Mouse (Mus musculus): ENCODE measurements at regions not wholly inside any gene's neighbourhood (a gene's known extent, or its start where the extent isn't known, plus 50 kb on each side); places are given as distances from the start of the nearest gene placed in this dataset.
A peak's percentile ranks its signal among the peaks of the same experiment; 100 is the strongest.

- no peaks in the 10 kb centered on the region for H3K79me2 ChIP-seq (ENCODE audit: inconsistent target)
- H3K36me3 ChIP-seq (ENCODE audit: inconsistent target): no peaks in the 10 kb centered on the region
- H3K4me3 ChIP-seq (ENCODE audit: inconsistent target): no peak overlapping the region
- H3K27ac ChIP-seq: no peak overlapping the region
- WGBS (ENCODE audit: missing documents): 62% methylated on average over 6 of the region's 6 CpGs
Observed at GRCm38 (mm10) chr7:75360874-75361273, 51.8 kb upstream of the Sv2b start.

GRCm38 (mm10) chr7:75362541-75362940 is 53.5 kb upstream of the Sv2b start:
- Histone ChIP-seq H3K79me2 (ENCODE audit: inconsistent target) (no peaks in the 10 kb centered on the region), H3K27ac (no peak overlapping the region), H3K4me3 (ENCODE audit: inconsistent target) (no peak overlapping the region), H3K36me3 (ENCODE audit: inconsistent target) (no peaks in the 10 kb centered on the region)
- 18% methylated on average over 6 of the region's 6 CpGs for WGBS (ENCODE audit: missing documents)

GRCm38 (mm10) chr7:75365480-75365879 is 56.4 kb upstream of the Sv2b start:
- Histone ChIP-seq H3K27ac (no peak overlapping the region), H3K4me3 (ENCODE audit: inconsistent target) (no peak overlapping the region), H3K36me3 (ENCODE audit: inconsistent target) (no peaks in the 10 kb centered on the region), H3K79me2 (ENCODE audit: inconsistent target) (no peaks in the 10 kb centered on the region)
- 26% methylated on average over 3 of the region's 3 CpGs for WGBS (ENCODE audit: missing documents)

- no peaks in the 10 kb centered on the region for H3K36me3 ChIP-seq (ENCODE audit: inconsistent target)
- WGBS (ENCODE audit: missing documents): 18% methylated on average over 8 of the region's 8 CpGs
Observed at GRCm38 (mm10) chr7:75366285-75366882, 57.3 kb upstream of the Sv2b start.

GRCm38 (mm10) chr7:75368315-75368714 is 59.3 kb upstream of the Sv2b start:
- Histone ChIP-seq H3K36me3 (ENCODE audit: inconsistent target) (no peaks in the 10 kb centered on the region), H3K79me2 (ENCODE audit: inconsistent target) (no peaks in the 10 kb centered on the region), H3K27ac (no peak overlapping the region), H3K4me3 (ENCODE audit: inconsistent target) (no peak overlapping the region)
- 88% methylated on average over 7 of the region's 9 CpGs for WGBS (ENCODE audit: missing documents)

More at GRCm38 (mm10) chr7:75366285-75366882, 57.3 kb upstream of the Sv2b start:
- no peak overlapping the region for H3K27ac ChIP-seq
- no peaks in the 10 kb centered on the region for H3K79me2 ChIP-seq (ENCODE audit: inconsistent target)
- no peak overlapping the region for H3K4me3 ChIP-seq (ENCODE audit: inconsistent target)

- H3K27ac ChIP-seq: no peak overlapping the region
- 90% methylated on average over 4 of the region's 4 CpGs for WGBS (ENCODE audit: missing documents)
- no peaks in the 10 kb centered on the region for H3K79me2 ChIP-seq (ENCODE audit: inconsistent target)
- no peak overlapping the region for H3K4me3 ChIP-seq (ENCODE audit: inconsistent target)
- H3K36me3 ChIP-seq (ENCODE audit: inconsistent target): no peaks in the 10 kb centered on the region
Observed at GRCm38 (mm10) chr7:75369366-75369765, 60.3 kb upstream of the Sv2b start.

- Histone ChIP-seq H3K79me2 (ENCODE audit: inconsistent target) (no peaks in the 10 kb centered on the region), H3K4me3 (ENCODE audit: inconsistent target) (peak overlapping the region; percentile 1; the same call in 1 of the 2 replicates), H3K27ac (peak overlapping the region; percentile 36), H3K36me3 (ENCODE audit: inconsistent target) (no peaks in the 10 kb centered on the region)
- WGBS (ENCODE audit: missing documents): 20% methylated on average over 12 of the region's 12 CpGs
Observed at GRCm38 (mm10) chr7:75370595-75371519, 61.8 kb upstream of the Sv2b start.

- Histone ChIP-seq H3K36me3 (ENCODE audit: inconsistent target) (no peaks in the 10 kb centered on the region), H3K4me3 (ENCODE audit: inconsistent target) (no peak overlapping the region), H3K79me2 (ENCODE audit: inconsistent target) (no peaks in the 10 kb centered on the region), H3K27ac (peak overlapping the region; percentile 36)
Observed at GRCm38 (mm10) chr7:75371520-75371876, 62.4 kb upstream of the Sv2b start.

- WGBS (ENCODE audit: missing documents): 3% methylated on average over 6 of the region's 6 CpGs
- Histone ChIP-seq H3K27ac (peak overlapping the region; percentile 36), H3K4me3 (ENCODE audit: inconsistent target) (no peak overlapping the region), H3K79me2 (ENCODE audit: inconsistent target) (no peaks in the 10 kb centered on the region), H3K36me3 (ENCODE audit: inconsistent target) (no peaks in the 10 kb centered on the region)
Observed at GRCm38 (mm10) chr7:75371991-75372390, 62.9 kb upstream of the Sv2b start.

- no peaks in the 10 kb centered on the region for H3K36me3 ChIP-seq (ENCODE audit: inconsistent target)
- WGBS (ENCODE audit: missing documents): 82% methylated on average over 8 of the region's 10 CpGs
- H3K27ac ChIP-seq: no peak overlapping the region
- H3K4me3 ChIP-seq (ENCODE audit: inconsistent target): no peak overlapping the region
- H3K79me2 ChIP-seq (ENCODE audit: inconsistent target): no peaks in the 10 kb centered on the region
Observed at GRCm38 (mm10) chr7:75372892-75373444, 63.9 kb upstream of the Sv2b start.

GRCm38 (mm10) chr7:75374506-75374905 is 65.4 kb upstream of the Sv2b start:
- WGBS (ENCODE audit: missing documents): 83% methylated on average over 5 of the region's 6 CpGs
- H3K36me3 ChIP-seq (ENCODE audit: inconsistent target): no peaks in the 10 kb centered on the region
- H3K79me2 ChIP-seq (ENCODE audit: inconsistent target): no peaks in the 10 kb centered on the region
- H3K4me3 ChIP-seq (ENCODE audit: inconsistent target): no peak overlapping the region
- H3K27ac ChIP-seq: no peak overlapping the region

GRCm38 (mm10) chr7:75379595-75379994 is 70.5 kb upstream of the Sv2b start:
- Histone ChIP-seq H3K79me2 (ENCODE audit: inconsistent target) (no peaks in the 10 kb centered on the region), H3K36me3 (ENCODE audit: inconsistent target) (no peaks in the 10 kb centered on the region), H3K27ac (no peak overlapping the region), H3K4me3 (ENCODE audit: inconsistent target) (no peak overlapping the region)
- 90% methylated on average over 3 of the region's 3 CpGs for WGBS (ENCODE audit: missing documents)

GRCm38 (mm10) chr7:75384506-75384911 is 70.8 kb upstream of the Akap13 start:
- no peak overlapping the region for H3K27ac ChIP-seq
- 83% methylated on average over 8 of the region's 8 CpGs for WGBS (ENCODE audit: missing documents)
- H3K79me2 ChIP-seq (ENCODE audit: inconsistent target): no peaks in the 10 kb centered on the region

GRCm38 (mm10) chr7:75387033-75387432 is 68.3 kb upstream of the Akap13 start:
- 57% methylated on average over 1 of the region's 1 CpGs for WGBS (ENCODE audit: missing documents)
- Histone ChIP-seq H3K36me3 (ENCODE audit: inconsistent target) (no peaks in the 10 kb centered on the region), H3K79me2 (ENCODE audit: inconsistent target) (no peaks in the 10 kb centered on the region), H3K27ac (no peak overlapping the region), H3K4me3 (ENCODE audit: inconsistent target) (no peak overlapping the region)

More at GRCm38 (mm10) chr7:75384506-75384911, 70.8 kb upstream of the Akap13 start:
- H3K36me3 ChIP-seq (ENCODE audit: inconsistent target): no peaks in the 10 kb centered on the region
- no peak overlapping the region for H3K4me3 ChIP-seq (ENCODE audit: inconsistent target)

- 84% methylated on average over 5 of the region's 6 CpGs for WGBS (ENCODE audit: missing documents)
- H3K27ac ChIP-seq: no peak overlapping the region
- H3K4me3 ChIP-seq (ENCODE audit: inconsistent target): no peak overlapping the region
- no peaks in the 10 kb centered on the region for H3K36me3 ChIP-seq (ENCODE audit: inconsistent target)
- no peaks in the 10 kb centered on the region for H3K79me2 ChIP-seq (ENCODE audit: inconsistent target)
Observed at GRCm38 (mm10) chr7:75387821-75388431, 67.4 kb upstream of the Akap13 start.

Data from macrophage (primary cell).